Mouse (Mus musculus) embryonic fibroblast, embryonic 13.5 days (primary cell): ENCODE measurements around the gene Wdr34.

Experiments
- CTCF ChIP-seq: IDR thresholded peaks from 2 replicates; pipeline ENCODE4 v1.5.1; 2011; ENCODE audit warnings: mild to moderate bottlenecking, control low read depth, low read length, moderate library complexity, borderline replicate concordance; ENCODE audit not compliant: insufficient read depth
- POLR2A ChIP-seq: IDR thresholded peaks from 2 replicates; pipeline ENCODE4 v1.6.1; 2011; ENCODE audit warnings: low read depth, mild to moderate bottlenecking, control low read depth, low read length, moderate library complexity

DNA sequence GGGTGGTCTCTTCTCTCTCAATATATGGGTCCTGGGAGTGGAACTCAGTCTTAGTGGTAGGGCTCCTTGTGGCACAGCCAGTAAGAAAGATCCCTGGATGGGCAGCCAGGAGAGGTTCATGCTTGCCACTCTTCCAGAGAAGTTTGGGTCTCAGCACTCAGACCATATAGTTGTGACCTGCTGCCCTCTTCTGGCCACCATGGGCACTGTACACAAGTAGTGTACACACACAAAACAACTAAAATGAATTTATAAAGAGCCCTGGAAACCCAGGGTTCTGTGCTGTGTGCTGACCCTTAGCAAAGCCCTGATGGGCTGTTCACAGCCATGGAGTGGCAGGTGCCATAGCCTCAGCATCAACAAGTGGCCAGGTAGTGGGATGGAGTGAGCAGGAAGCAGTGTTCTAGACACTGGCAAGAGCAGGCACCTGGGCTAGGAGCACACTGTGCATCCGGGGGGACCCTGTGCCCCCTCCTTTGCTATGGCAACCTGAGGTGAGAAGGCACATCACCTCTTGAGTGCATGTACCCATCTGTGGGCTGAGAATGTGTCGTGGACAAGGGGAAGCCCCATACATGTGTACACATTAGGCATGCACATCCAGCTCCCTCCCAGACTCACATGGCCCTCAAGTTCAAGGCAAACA, 47.3 kb upstream of the Wdr34 start:
- TF ChIP-seq POLR2A (no peak), CTCF (peak; percentile 55; the same call in 1 of the 2 replicates)
